Mouse (Mus musculus) midbrain, embryonic 14.5 days (tissue): Measurements from ENCODE around the gene Acox3. TPM values are rescaled to one million over a fixed set of nuclear protein-coding genes. Genes with fewer than 3 reads are reported as not detected.

Experiments
- ATAC-seq: fragments of 200-750 bp; cut with Nextera tagmentation; 2 replicates; pipeline ENCODE4 v1.8.0; 2017; ENCODE audit warnings: moderate number of reproducible peaks, moderate library complexity; ENCODE audit not compliant: low FRiP score, low TSS enrichment
- DNase-seq: peaks from one replicate; pipeline ENCODE4 v3.0.0-alpha.2; 2015
- H3K27ac ChIP-seq: fragments of 300-500 bp; sonication (generic); replicated peaks from 2 replicates; pipeline ENCODE4 v1.5.1; 2014; ENCODE audit warnings: mild to moderate bottlenecking, low read depth, low read length, moderate library complexity
- H3K27me3 ChIP-seq: fragments of 300-500 bp; sonication (generic); 2 replicates; pipeline ENCODE4 v1.6.1; 2014; ENCODE audit warnings: low read length, control low read depth, mixed read lengths; ENCODE audit not compliant: control insufficient read depth, insufficient read depth
- H3K36me3 ChIP-seq: fragments of 300-500 bp; sonication (generic); 2 replicates; pipeline ENCODE4 v1.6.1; 2014; ENCODE audit warnings: low read length, control low read depth; ENCODE audit not compliant: control insufficient read depth, insufficient read depth
- H3K4me1 ChIP-seq: fragments of 300-500 bp; sonication (generic); 2 replicates; pipeline ENCODE4 v1.6.1; 2014; ENCODE audit warnings: mild to moderate bottlenecking, antibody characterized with exemption, low read length, control low read depth; ENCODE audit not compliant: control insufficient read depth, insufficient read depth
- H3K4me2 ChIP-seq: fragments of 300-500 bp; sonication (generic); 2 replicates; pipeline ENCODE4 v1.6.1; 2014; ENCODE audit warnings: mild to moderate bottlenecking, low read length, moderate library complexity
- H3K4me3 ChIP-seq: fragments of 300-500 bp; sonication (generic); replicated peaks from 2 replicates; pipeline ENCODE4 v1.5.1; 2014; ENCODE audit warnings: low read depth, low read length
- H3K9ac ChIP-seq: fragments of 300-500 bp; sonication (generic); replicated peaks from 2 replicates; pipeline ENCODE4 v1.6.1; 2014; ENCODE audit warnings: mild to moderate bottlenecking, low read length, moderate library complexity
- H3K9me3 ChIP-seq: fragments of 300-500 bp; sonication (generic); 2 replicates; pipeline ENCODE4 v1.6.1; 2016; ENCODE audit warnings: low read length, control low read depth, mixed read lengths; ENCODE audit not compliant: control insufficient read depth
- WGBS: fragments of 180-500 bp; shearing (Covaris S2); extraction: QIAGEN DNeasy Blood & Tissue Kit; methylation state at CpG from one replicate; pipeline ENCODE4 v1.1.7; 2014; 5-methylcytosine and 5-hydroxymethylcytosine counted together
- polyA plus RNA-seq: library from polyadenylated mRNA; unstranded; fragments of >200 nt; fragmentation: Nextera tagmentation; extraction: Ambion mirVana; gene quantifications from 2 replicates; pipeline ENCODE4 v1.2.1, GENCODE M21; 2014

Acox3 gene
- polyA plus RNA-seq, 1 experiment from 2014 or later: 19.0 TPM

DNA sequence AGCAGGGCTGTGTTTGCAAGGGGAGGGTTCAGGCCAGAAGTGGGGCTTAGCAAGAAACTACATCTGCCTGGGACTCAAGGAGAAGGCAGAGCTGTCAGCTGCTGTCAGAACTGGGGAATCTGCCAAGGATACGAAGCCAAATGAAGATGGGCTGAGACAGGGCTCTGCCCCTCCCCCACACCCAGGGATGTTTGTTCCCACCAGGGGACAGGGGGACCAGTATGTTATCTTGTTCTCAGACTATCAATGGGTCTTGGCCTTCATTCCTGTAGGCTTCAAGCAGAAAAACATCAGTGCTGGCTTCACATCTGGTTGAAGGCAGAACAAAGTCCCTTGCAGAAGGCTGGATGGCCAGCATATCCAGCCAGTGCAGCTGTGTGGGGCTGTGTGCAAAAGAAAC is 45.8 kb downstream of the Acox3 start:
- ATAC-seq: no peak
- H3K9me3 ChIP-seq: no peaks in the 10 kb centered on the region
- H3K9ac ChIP-seq: no peak overlapping the region
- no peaks in the 10 kb centered on the region for H3K36me3 ChIP-seq
- no peaks in the 10 kb centered on the region for H3K27me3 ChIP-seq
- H3K4me2 ChIP-seq: no peak overlapping the region
- no peaks in the 10 kb centered on the region for H3K4me1 ChIP-seq
- 52% methylated on average over 1 of the region's 1 CpGs for WGBS
- no peak overlapping the region for H3K4me3 ChIP-seq
- H3K27ac ChIP-seq: no peak overlapping the region
- DNase-seq: peak; percentile 47

DNA sequence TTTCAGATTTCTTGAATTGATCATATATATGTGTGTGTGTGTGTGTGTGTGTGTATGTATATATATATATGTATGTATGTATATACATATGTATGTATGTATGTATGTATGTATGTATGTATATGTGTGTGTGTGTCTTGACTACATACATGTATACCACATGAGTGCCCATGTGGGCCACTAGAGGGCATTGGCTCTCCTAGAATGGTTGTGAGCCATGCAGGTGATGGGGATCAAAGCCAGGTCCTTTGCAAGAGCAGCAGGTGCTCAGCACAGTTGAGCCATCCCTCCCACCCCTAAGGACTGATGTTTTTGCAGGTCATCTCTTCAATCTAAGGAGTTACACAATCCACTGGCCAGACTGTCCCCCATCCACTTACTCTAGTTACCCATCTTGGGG is 46.5 kb downstream of the Acox3 start:
- no peak overlapping the region for H3K4me2 ChIP-seq
- H3K9ac ChIP-seq: no peak overlapping the region
- H3K4me3 ChIP-seq: no peak overlapping the region
- DNase-seq (no peak), ATAC-seq (no peak)
- H3K27ac ChIP-seq: no peak overlapping the region
- no peaks in the 10 kb centered on the region for H3K4me1 ChIP-seq
- no peaks in the 10 kb centered on the region for H3K36me3 ChIP-seq
- H3K9me3 ChIP-seq: no peaks in the 10 kb centered on the region
- no peaks in the 10 kb centered on the region for H3K27me3 ChIP-seq

DNA sequence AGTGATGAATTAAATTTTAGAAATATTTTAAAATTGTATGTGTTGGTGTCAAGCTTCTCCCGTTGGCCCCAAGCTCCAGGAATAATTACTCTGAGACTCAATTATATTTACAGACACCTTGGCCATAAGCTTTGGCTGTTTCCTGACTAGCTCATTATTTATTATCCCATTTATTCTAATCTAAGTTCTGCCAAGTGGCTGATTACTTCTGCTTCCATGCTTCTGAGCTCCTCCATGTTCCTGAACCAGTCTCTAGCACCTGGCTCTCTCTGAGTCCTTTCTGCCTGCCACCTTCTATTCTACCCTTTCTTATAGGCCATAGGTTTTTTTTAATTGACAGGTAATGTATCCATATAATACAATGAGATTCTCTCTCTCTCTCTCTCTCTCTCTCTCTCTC is 47.9 kb downstream of the Acox3 start:
- H3K9me3 ChIP-seq: no peaks in the 10 kb centered on the region
- no peak overlapping the region for H3K27ac ChIP-seq
- H3K27me3 ChIP-seq: no peaks in the 10 kb centered on the region
- no peaks in the 10 kb centered on the region for H3K36me3 ChIP-seq
- no peaks in the 10 kb centered on the region for H3K4me1 ChIP-seq
- no peak overlapping the region for H3K9ac ChIP-seq
- no peak overlapping the region for H3K4me2 ChIP-seq
- WGBS: 93% methylated on average over 1 of the region's 1 CpGs
- H3K4me3 ChIP-seq: no peak overlapping the region
- ATAC-seq (no peak), DNase-seq (no peak)

DNA sequence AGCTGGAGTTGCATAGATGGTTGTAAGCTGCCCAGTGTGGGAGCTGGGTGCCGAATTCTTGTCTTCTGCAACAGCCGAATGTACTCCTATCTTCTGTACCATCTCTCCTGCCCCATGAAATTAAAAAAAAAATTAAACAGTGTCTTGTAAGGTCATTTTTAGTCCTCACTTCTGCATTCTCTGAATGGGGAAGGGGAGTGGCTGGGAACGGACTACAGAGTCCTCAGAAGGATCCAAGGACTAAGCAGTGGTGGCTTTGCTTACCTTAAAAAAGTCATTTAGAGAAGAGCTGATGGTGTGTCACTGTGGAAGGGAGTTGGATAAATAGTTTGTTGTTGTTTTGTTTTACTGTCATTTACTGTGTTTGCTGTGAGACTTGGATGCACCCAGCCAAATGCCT is 48.4 kb downstream of the Acox3 start:
- Histone ChIP-seq H3K27me3 (no peaks in the 10 kb centered on the region), H3K9ac (no peak overlapping the region), H3K4me2 (no peak overlapping the region), H3K4me1 (no peaks in the 10 kb centered on the region), H3K27ac (no peak overlapping the region), H3K9me3 (no peaks in the 10 kb centered on the region), H3K36me3 (no peaks in the 10 kb centered on the region), H3K4me3 (no peak overlapping the region)
- DNase-seq: no peak
- no peak for ATAC-seq
- 91% methylated on average over 3 of the region's 3 CpGs for WGBS

DNA sequence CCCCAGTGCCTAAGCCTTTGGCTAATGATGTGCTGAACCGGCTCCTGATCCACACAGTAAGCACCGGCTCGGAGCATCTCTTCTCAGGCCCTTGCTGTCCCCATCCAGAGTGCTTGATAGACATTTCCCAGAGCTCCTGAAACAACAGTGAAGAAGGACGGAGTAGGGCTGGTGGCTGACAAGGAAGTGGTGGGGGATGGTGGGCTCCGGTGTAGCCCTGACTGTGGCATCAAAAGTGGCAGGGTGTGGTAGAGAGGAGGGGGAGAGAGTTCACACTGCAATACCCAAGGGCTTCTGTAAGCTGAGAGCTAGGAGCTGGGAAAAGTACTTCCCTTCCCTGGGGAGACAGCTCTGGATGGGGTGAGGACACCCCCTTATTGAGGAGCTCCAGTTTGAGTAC is 48.9 kb downstream of the Acox3 start:
- DNase-seq (no peak), ATAC-seq (no peak)
- no peak overlapping the region for H3K4me2 ChIP-seq
- no peak overlapping the region for H3K27ac ChIP-seq
- no peaks in the 10 kb centered on the region for H3K4me1 ChIP-seq
- 79% methylated on average over 5 of the region's 5 CpGs for WGBS
- H3K9ac ChIP-seq: no peak overlapping the region
- no peaks in the 10 kb centered on the region for H3K36me3 ChIP-seq
- no peaks in the 10 kb centered on the region for H3K9me3 ChIP-seq
- H3K27me3 ChIP-seq: no peaks in the 10 kb centered on the region
- no peak overlapping the region for H3K4me3 ChIP-seq

DNA sequence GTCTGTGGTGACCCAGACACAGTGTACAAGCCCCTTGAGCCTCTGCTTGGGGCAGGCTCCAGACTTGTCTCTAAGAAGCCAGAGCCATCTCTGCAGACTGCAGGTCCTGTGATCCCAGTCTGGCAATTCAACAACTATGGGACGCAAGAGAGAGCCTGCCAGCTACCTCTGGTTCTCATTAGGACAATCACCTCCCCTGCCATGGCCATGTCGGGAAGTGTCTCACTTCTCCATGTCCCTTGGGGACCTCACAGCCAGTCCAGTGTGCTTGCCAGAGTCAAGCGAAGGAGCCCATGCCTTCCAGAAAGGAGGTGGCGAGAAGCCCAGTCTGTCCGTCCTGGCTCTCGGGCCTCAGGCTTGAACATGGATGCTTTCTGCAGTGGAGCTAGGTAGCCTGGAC is 50.0 kb downstream of the Acox3 start:
- H3K4me1 ChIP-seq: no peaks in the 10 kb centered on the region
- no peaks in the 10 kb centered on the region for H3K36me3 ChIP-seq
- H3K27me3 ChIP-seq: no peaks in the 10 kb centered on the region
- H3K4me3 ChIP-seq: no peak overlapping the region
- H3K4me2 ChIP-seq: no peak overlapping the region
- H3K9me3 ChIP-seq: no peaks in the 10 kb centered on the region
- no peak for ATAC-seq
- H3K27ac ChIP-seq: no peak overlapping the region
- H3K9ac ChIP-seq: no peak overlapping the region
- 87% methylated on average over 6 of the region's 6 CpGs for WGBS
- no peak for DNase-seq

DNA sequence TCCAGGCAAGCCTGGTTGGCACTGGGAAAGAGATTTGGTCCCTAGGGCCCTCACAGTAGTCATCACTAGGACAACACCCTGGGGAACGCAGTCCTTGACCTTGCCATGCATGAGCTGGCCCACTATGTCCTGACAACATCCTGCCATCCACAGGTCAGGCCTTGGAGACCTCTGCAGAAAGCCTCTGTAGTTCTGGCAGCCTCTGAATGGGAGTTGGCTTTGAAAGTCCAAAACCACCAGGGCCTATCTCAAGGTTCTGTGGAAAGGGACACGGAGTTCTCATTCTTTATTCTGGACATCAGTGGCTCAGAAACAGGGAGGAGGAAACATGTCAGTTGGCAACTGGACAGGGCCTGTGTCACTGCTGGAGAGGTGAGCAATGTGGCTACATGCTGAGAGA is 53.2 kb downstream of the Acox3 start:
- no peaks in the 10 kb centered on the region for H3K4me1 ChIP-seq
- H3K36me3 ChIP-seq: no peaks in the 10 kb centered on the region
- ATAC-seq: no peak
- H3K4me3 ChIP-seq: no peak overlapping the region
- H3K27ac ChIP-seq: no peak overlapping the region
- H3K9me3 ChIP-seq: no peaks in the 10 kb centered on the region
- H3K4me2 ChIP-seq: no peak overlapping the region
- no peak overlapping the region for H3K9ac ChIP-seq
- no peak for DNase-seq
- no peaks in the 10 kb centered on the region for H3K27me3 ChIP-seq
- WGBS: 89% methylated on average over 2 of the region's 2 CpGs

DNA sequence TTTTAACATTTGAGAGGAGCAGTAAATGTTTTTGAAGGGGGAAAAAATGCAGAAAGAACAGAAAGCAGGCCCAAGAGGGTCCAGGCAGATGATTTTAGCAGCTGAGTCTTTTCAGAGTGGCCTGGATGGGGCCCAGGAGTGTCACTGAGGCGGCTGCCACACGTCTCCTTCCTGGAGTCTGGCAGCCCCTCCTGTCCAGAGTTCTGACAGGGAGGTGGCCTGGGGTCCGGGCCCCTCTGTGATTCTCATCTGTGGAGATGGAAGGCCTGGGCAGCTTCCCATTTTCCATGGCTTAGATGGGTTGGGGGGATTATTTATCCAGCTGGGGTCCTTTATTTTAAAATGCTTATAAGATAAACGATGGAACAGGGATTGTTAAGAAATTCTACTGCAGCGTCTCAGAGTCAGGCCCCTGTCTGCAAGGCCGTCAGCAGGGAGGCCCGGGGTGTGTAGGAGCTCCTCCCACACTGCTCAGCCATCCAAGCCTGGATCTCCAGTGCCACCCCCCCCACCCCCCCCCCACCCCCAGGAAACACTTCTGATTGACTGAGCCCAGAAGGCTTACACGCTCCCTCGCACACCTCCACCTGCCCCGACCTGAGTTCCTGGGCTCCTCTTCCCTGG is 59.2 kb downstream of the Acox3 start:
- no peaks in the 10 kb centered on the region for H3K36me3 ChIP-seq
- DNase-seq (no peak), ATAC-seq (no peak)
- H3K27me3 ChIP-seq: no peaks in the 10 kb centered on the region
- H3K9ac ChIP-seq: no peak overlapping the region
- WGBS: 61% methylated on average over 10 of the region's 10 CpGs
- no peaks in the 10 kb centered on the region for H3K9me3 ChIP-seq
- H3K4me1 ChIP-seq: no peaks in the 10 kb centered on the region
- no peak overlapping the region for H3K27ac ChIP-seq
- H3K4me2 ChIP-seq: no peak overlapping the region
- H3K4me3 ChIP-seq: no peak overlapping the region

DNA sequence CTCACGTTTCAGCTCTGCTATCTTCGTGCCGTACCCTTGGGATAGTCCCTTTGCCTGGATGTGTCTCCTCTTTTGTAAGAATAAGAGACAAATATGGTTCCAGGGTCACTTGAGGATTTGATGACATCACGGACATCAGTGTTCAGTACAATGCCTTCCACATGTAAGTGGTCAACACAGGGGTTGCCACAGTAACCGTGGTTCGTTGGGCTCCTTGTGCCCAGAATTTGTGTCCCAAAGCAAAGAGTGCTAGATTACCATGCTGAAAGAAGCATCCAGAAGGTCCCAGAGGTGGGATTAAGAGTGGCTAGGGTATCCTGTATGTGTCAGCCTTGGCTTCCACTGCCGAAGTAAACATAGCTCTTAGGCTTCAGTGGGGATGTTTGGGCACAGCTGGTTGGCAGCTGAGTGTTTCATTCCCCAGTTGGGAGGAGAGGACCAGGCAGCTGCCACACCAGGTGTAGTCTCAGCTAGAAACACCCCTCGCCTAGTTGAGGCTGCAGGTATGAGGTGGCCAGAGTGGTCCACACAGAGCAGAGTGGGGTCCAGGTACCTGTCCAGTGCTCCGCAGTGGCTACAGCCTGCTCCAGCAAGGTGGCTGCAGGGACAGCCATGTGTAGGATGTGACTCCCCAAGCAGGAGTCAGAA is 60.7 kb downstream of the Acox3 start:
- no peaks in the 10 kb centered on the region for H3K36me3 ChIP-seq
- H3K4me1 ChIP-seq: no peaks in the 10 kb centered on the region
- H3K4me3 ChIP-seq: no peak overlapping the region
- ATAC-seq: no peak
- H3K9me3 ChIP-seq: no peaks in the 10 kb centered on the region
- no peak overlapping the region for H3K4me2 ChIP-seq
- H3K27ac ChIP-seq: no peak overlapping the region
- H3K9ac ChIP-seq: no peak overlapping the region
- no peaks in the 10 kb centered on the region for H3K27me3 ChIP-seq
- WGBS: 83% methylated on average over 9 of the region's 9 CpGs
- DNase-seq: no peak
